Mouse (Mus musculus) neural tube, embryonic 14.5 days (tissue): ENCODE data around the gene Asb16. TPM values are rescaled to one million over a fixed set of nuclear protein-coding genes. Genes with fewer than 3 reads are reported as not detected.

Experiments
- ATAC-seq: fragments of 200-750 bp; cut with Nextera tagmentation; 2 replicates; pipeline ENCODE4 v1.8.0; 2017; ENCODE audit warnings: low read depth, mild to moderate bottlenecking, moderate TSS enrichment, moderate library complexity
- H3K27ac ChIP-seq: fragments of 300-500 bp; sonication (generic); 2 replicates; pipeline ENCODE4 v1.5.1; 2014; ENCODE audit warnings: low read depth, mild to moderate bottlenecking, control low read depth, low read length, moderate library complexity, mixed read lengths
- H3K27me3 ChIP-seq: fragments of 300-500 bp; sonication (generic); 2 replicates; pipeline ENCODE4 v1.6.1; 2014; ENCODE audit warnings: low read length; ENCODE audit not compliant: control insufficient read depth, insufficient read depth
- H3K36me3 ChIP-seq: fragments of 300-500 bp; sonication (generic); 2 replicates; pipeline ENCODE4 v1.6.1; 2014; ENCODE audit warnings: low read length, mixed read lengths; ENCODE audit not compliant: control insufficient read depth, insufficient read depth
- H3K4me1 ChIP-seq: fragments of 300-500 bp; sonication (generic); 2 replicates; pipeline ENCODE4 v1.6.1; 2014; ENCODE audit warnings: low read length; ENCODE audit not compliant: control insufficient read depth, insufficient read depth
- H3K4me2 ChIP-seq: fragments of 300-500 bp; sonication (generic); 2 replicates; pipeline ENCODE4 v1.6.1; 2014; ENCODE audit warnings: mild to moderate bottlenecking, low read depth, low read length, control low read depth
- H3K4me3 ChIP-seq: fragments of 300-500 bp; sonication (generic); 2 replicates; pipeline ENCODE4 v1.5.1; 2014; ENCODE audit warnings: low read depth, low read length, control low read depth, mixed read lengths
- H3K9ac ChIP-seq: fragments of 300-500 bp; sonication (generic); replicated peaks from 2 replicates; pipeline ENCODE4 v1.6.1; 2014; ENCODE audit warnings: low read depth, mild to moderate bottlenecking, control low read depth, low read length, mixed read lengths
- H3K9me3 ChIP-seq: fragments of 300-500 bp; sonication (generic); 2 replicates; pipeline ENCODE4 v1.6.1; 2016; ENCODE audit warnings: low read length; ENCODE audit not compliant: control insufficient read depth
- WGBS: fragments of 180-500 bp; shearing (Covaris S2); extraction: QIAGEN DNeasy Blood & Tissue Kit; methylation state at CpG from one replicate; pipeline ENCODE4 v1.1.7; 2014; 5-methylcytosine and 5-hydroxymethylcytosine counted together
- microRNA-seq: library from miRNA; unstranded; fragments of <30 nt; microRNA quantifications from one replicate; pipeline ENCODE4, GENCODE M21; 2016
- polyA plus RNA-seq: library from polyadenylated mRNA; unstranded; fragments of >200 nt; fragmentation: Nextera tagmentation; extraction: Ambion mirVana; gene quantifications from 2 replicates; pipeline ENCODE4 v1.2.1, GENCODE M21; 2014

Asb16 gene
- polyA plus RNA-seq, 1 experiment from 2014 or later = 0.23 TPM

GRCm38 (mm10) chr11:102327839-102328238 is 59.3 kb downstream of the Asb16 start:
- Histone ChIP-seq H3K36me3 (no peaks in the 10 kb centered on the region), H3K4me3 (no peak overlapping the region), H3K9me3 (no peaks in the 10 kb centered on the region), H3K4me1 (no peaks in the 10 kb centered on the region), H3K9ac (no peak overlapping the region), H3K4me2 (no peak overlapping the region), H3K27me3 (no peaks in the 10 kb centered on the region), H3K27ac (no peak overlapping the region)
- 85% methylated on average over 7 of the region's 7 CpGs for WGBS
- ATAC-seq = no peak

Small RNAs within 50 kb of the gene (microRNA-seq; reads per million reads assigned to microRNA genes)
- not detected for gene Mir8101

Other genes starting within 250 kb of the Asb16 start
- 57.0 and 57.3 TPM in 2 replicates for gene Mpp3, start 240.3 kb upstream of the Asb16 start, polyA plus RNA-seq
- 0.31 and 0.44 TPM in 2 replicates for gene Cd300lg, start 227.2 kb upstream of the Asb16 start, polyA plus RNA-seq
- 25.4 and 25.7 TPM in 2 replicates for gene Mpp2, start 180.2 kb upstream of the Asb16 start, polyA plus RNA-seq
- not detected in 2 replicates for gene Ppy, start 167.4 kb upstream of the Asb16 start, polyA plus RNA-seq
- not detected in 2 replicates for gene Pyy, start 160.9 kb upstream of the Asb16 start, polyA plus RNA-seq
- not detected in 2 replicates for gene Nags, start 123.2 kb upstream of the Asb16 start, polyA plus RNA-seq
- 30.7 and 36.2 TPM in 2 replicates for gene Tmem101, start 112.3 kb upstream of the Asb16 start, polyA plus RNA-seq
- 74.4 and 77.5 TPM in 2 replicates for gene Lsm12, start 83.4 kb upstream of the Asb16 start, polyA plus RNA-seq
- 32.5 and 42.5 TPM in 2 replicates for gene G6pc3, start 79.1 kb upstream of the Asb16 start, polyA plus RNA-seq
- 44.2 and 47.3 TPM in 2 replicates for gene Hdac5, start 38.6 kb upstream of the Asb16 start, polyA plus RNA-seq
- 1.4 and 1.5 TPM in 2 replicates for gene BC030867, start 19.9 kb upstream of the Asb16 start, polyA plus RNA-seq
- 86.9 and 88.6 TPM in 2 replicates for gene Tmub2, start 16.2 kb downstream of the Asb16 start, polyA plus RNA-seq
- 36.5 and 36.7 TPM in 2 replicates for gene Atxn7l3, start 27.9 kb downstream of the Asb16 start, polyA plus RNA-seq
- gene Ubtf, start 51.0 kb downstream of the Asb16 start, polyA plus RNA-seq = 70.3 and 81.9 TPM in 2 replicates
- 1.6 and 2.4 TPM in 2 replicates for gene Slc4a1, start 97.5 kb downstream of the Asb16 start, polyA plus RNA-seq
- 97.8 and 115 TPM in 2 replicates for gene Rundc3a, start 124.7 kb downstream of the Asb16 start, polyA plus RNA-seq
- 141 and 144 TPM in 2 replicates for gene Slc25a39, start 139.2 kb downstream of the Asb16 start, polyA plus RNA-seq
- gene Grn, start 161.6 kb downstream of the Asb16 start, polyA plus RNA-seq = 43.3 and 68.2 TPM in 2 replicates
- 25.4 and 38.4 TPM in 2 replicates for gene Fam171a2, start 178.9 kb downstream of the Asb16 start, polyA plus RNA-seq
- 5.5 and 7.0 TPM in 2 replicates for gene Itga2b, start 201.4 kb downstream of the Asb16 start, polyA plus RNA-seq